Comparison of ENCODE assay signal across 8 mouse cellular contexts in the genomic region with DNA sequence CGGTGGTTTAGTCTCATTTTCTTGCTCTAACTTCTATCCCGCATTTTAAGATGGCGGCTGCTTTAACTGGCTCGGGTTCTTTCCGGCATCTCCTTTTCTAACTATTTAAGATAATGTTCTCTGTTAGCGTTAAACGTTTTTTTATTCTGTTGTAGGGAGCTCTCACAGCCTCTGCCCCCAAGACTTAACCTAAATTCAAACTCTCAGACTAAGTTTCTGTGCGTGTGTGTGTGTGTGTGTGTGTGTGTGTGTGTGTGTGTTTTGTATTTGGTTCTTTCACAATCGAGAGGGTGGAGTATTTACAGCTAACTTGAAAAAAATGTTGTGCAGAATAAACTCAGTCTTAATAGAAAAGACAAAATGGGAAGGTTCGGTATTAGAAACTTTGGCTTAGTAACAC. TPM values are rescaled to one million over a fixed set of nuclear protein-coding genes. Genes with fewer than 3 reads are reported as not detected.
DNase-seq lines count a peak whose midpoint lies in the region; ATAC-seq and TF ChIP-seq lines count a peak whose summit lies in the region.

No protein-coding gene starts in this region.

- TF ChIP-seq POLR2A in lung, adult 2 months (IDR thresholded peaks at IDR 0.05; ENCODE audit: borderline replicate concordance, extremely low read depth, low read depth, low read length) = no peak

- H3K27me3 ChIP-seq in embryonic facial prominence, embryonic 10.5 days (replicated peaks; ENCODE audit: low read depth, poor library complexity, severe bottlenecking) = no peaks in the 10 kb centered on the region
- H3K27me3 ChIP-seq in hindbrain, embryonic 11.5 days (ENCODE audit: control insufficient read depth, insufficient read depth, low read length) = no peaks in the 10 kb centered on the region
- no peaks in the 10 kb centered on the region for H3K27me3 ChIP-seq in midbrain, embryonic 13.5 days

- no peak for DNase-seq in lung, adult 2 months
- no peak for DNase-seq in lung, postnatal 4 days
- no peak for DNase-seq in embryonic facial prominence, embryonic 10.5 days (ENCODE audit: low spot score)
- DNase-seq in hindbrain, embryonic 11.5 days (ENCODE audit: low spot score) = no peak
- no peak for DNase-seq in right cerebral cortex, postnatal 4 days
- DNase-seq in left cerebral cortex, postnatal 36 days (ENCODE audit: low spot score in 2 of 2) = no peak
- no peak for DNase-seq in adrenal gland, postnatal 4 days (ENCODE audit: low spot score in 2 of 2)

- no peak overlapping the region for H3K27ac ChIP-seq in embryonic facial prominence, embryonic 10.5 days (replicated peaks)
- no peak overlapping the region for H3K27ac ChIP-seq in hindbrain, embryonic 11.5 days (ENCODE audit: low read depth, low read length)
- H3K27ac ChIP-seq in midbrain, embryonic 13.5 days = no peak overlapping the region

- no peaks in the 10 kb centered on the region for H3K9me3 ChIP-seq in embryonic facial prominence, embryonic 10.5 days
- H3K9me3 ChIP-seq in hindbrain, embryonic 11.5 days (ENCODE audit: control insufficient read depth, low read length) = no peaks in the 10 kb centered on the region
- H3K9me3 ChIP-seq in midbrain, embryonic 13.5 days = no peaks in the 10 kb centered on the region

- ATAC-seq in hindbrain, embryonic 11.5 days (ENCODE audit: low FRiP score) = no peak
- no peak for ATAC-seq in midbrain, embryonic 13.5 days

- H3K4me1 ChIP-seq in lung, adult 2 months (ENCODE audit: control insufficient read depth, insufficient read depth, low read length) = peaks cover 12% of the 10 kb centered on the region
- H3K4me1 ChIP-seq in embryonic facial prominence, embryonic 10.5 days = peaks cover 23% of the 10 kb centered on the region
- H3K4me1 ChIP-seq in hindbrain, embryonic 11.5 days (replicated peaks; ENCODE audit: control insufficient read depth, insufficient read depth, low read length) = 0 out of 2 replicates have a peak, but pooled peaks cover 2% of the 10 kb centered on the region
- H3K4me1 ChIP-seq in midbrain, embryonic 13.5 days (replicated peaks) = peaks cover 43% of the 10 kb centered on the region

- no peak overlapping the region for H3K9ac ChIP-seq in hindbrain, embryonic 11.5 days (ENCODE audit: low read depth, low read length)
- peak overlapping the region; percentile 88 for H3K9ac ChIP-seq in midbrain, embryonic 13.5 days (replicated peaks)

- peak overlapping the region; percentile 98 for H3K4me3 ChIP-seq in lung, adult 2 months (replicated peaks; ENCODE audit: extremely low read depth, low read depth, low read length)
- H3K4me3 ChIP-seq in embryonic facial prominence, embryonic 10.5 days = peak overlapping the region; percentile 81
- H3K4me3 ChIP-seq in hindbrain, embryonic 11.5 days (ENCODE audit: low read depth, low read length) = peak overlapping the region; percentile 96
- H3K4me3 ChIP-seq in midbrain, embryonic 13.5 days (replicated peaks) = peak overlapping the region; percentile 77

- H3K4me2 ChIP-seq in hindbrain, embryonic 11.5 days (replicated peaks; ENCODE audit: low read depth, low read length) = peak overlapping the region; percentile 66
- H3K4me2 ChIP-seq in midbrain, embryonic 13.5 days (replicated peaks) = peak overlapping the region; percentile 92

- intact Hi-C loops in left cerebral cortex, postnatal 36 days (cut with DNase I) = no loop called here

- no peak for TF ChIP-seq CTCF in lung, adult 2 months (IDR thresholded peaks at IDR 0.05; ENCODE audit: insufficient read depth, low read length)

- 3% methylated on average over 10 of the region's 10 CpGs for WGBS in lung, adult 2 months
- 63% methylated on average over 10 of the region's 10 CpGs for WGBS in embryonic facial prominence, embryonic 10.5 days
- 64% methylated on average over 10 of the region's 10 CpGs for WGBS in hindbrain, embryonic 11.5 days
- 48% methylated on average over 10 of the region's 10 CpGs for WGBS in midbrain, embryonic 13.5 days

- H3K36me3 ChIP-seq in embryonic facial prominence, embryonic 10.5 days (replicated peaks) = peaks cover 54% of the 10 kb centered on the region
- H3K36me3 ChIP-seq in hindbrain, embryonic 11.5 days (ENCODE audit: control insufficient read depth, insufficient read depth, low read length) = no peaks in the 10 kb centered on the region
- H3K36me3 ChIP-seq in midbrain, embryonic 13.5 days = 0 out of 2 replicates have a peak, but pooled peaks cover 5% of the 10 kb centered on the region

RNA-seq across cellular contexts. Expression of a gene that starts 2.7 kb away (rescaled TPM):
- 287 and 312 TPM in 2 replicates for polyA plus RNA-seq in lung, adult 2 months (2012; rRNA removed)
- polyA plus RNA-seq in embryonic facial prominence, embryonic 10.5 days (2016; fragmentation: Nextera tagmentation; extraction: Ambion mirVana) = 539 and 556 TPM in 2 replicates
- 662 and 666 TPM in 2 replicates for polyA plus RNA-seq in hindbrain, embryonic 11.5 days (2014; fragmentation: Nextera tagmentation; extraction: Ambion mirVana)
- polyA plus RNA-seq in midbrain, embryonic 13.5 days (2015; fragmentation: Nextera tagmentation; extraction: Ambion mirVana) = 433 and 444 TPM in 2 replicates
- total RNA-seq in left cerebral cortex, postnatal 36 days (2021) = 100 to 1,000 TPM; 227 to 231 TPM
- 100 to 1,000 TPM; 363 to 371 TPM for total RNA-seq in adrenal gland, postnatal 4 days (2021)

RNA-seq across cellular contexts. Expression of a gene that starts 16.9 kb away (rescaled TPM):
- 14.1 and 19.3 TPM in 2 replicates for polyA plus RNA-seq in lung, adult 2 months (2012; rRNA removed)
- 74.9 and 81.1 TPM in 2 replicates for polyA plus RNA-seq in embryonic facial prominence, embryonic 10.5 days (2016; fragmentation: Nextera tagmentation; extraction: Ambion mirVana)
- polyA plus RNA-seq in hindbrain, embryonic 11.5 days (2014; fragmentation: Nextera tagmentation; extraction: Ambion mirVana) = 80.6 and 92.3 TPM in 2 replicates
- 78.8 and 80.7 TPM in 2 replicates for polyA plus RNA-seq in midbrain, embryonic 13.5 days (2015; fragmentation: Nextera tagmentation; extraction: Ambion mirVana)
- total RNA-seq in left cerebral cortex, postnatal 36 days (2021) = 10 to 100 TPM; 37.5 to 38.5 TPM
- total RNA-seq in adrenal gland, postnatal 4 days (2021) = 10 to 100 TPM; 31.7 to 34.1 TPM

RNA-seq across cellular contexts. Expression of a gene that starts 44.8 kb away (rescaled TPM):
- polyA plus RNA-seq in lung, adult 2 months (2012; rRNA removed) = 6.3 and 9.8 TPM in 2 replicates
- 3.3 and 3.5 TPM in 2 replicates for polyA plus RNA-seq in embryonic facial prominence, embryonic 10.5 days (2016; fragmentation: Nextera tagmentation; extraction: Ambion mirVana)
- polyA plus RNA-seq in hindbrain, embryonic 11.5 days (2014; fragmentation: Nextera tagmentation; extraction: Ambion mirVana) = 3.7 and 4.8 TPM in 2 replicates
- 4.6 and 5.0 TPM in 2 replicates for polyA plus RNA-seq in midbrain, embryonic 13.5 days (2015; fragmentation: Nextera tagmentation; extraction: Ambion mirVana)
- 1 to 10 TPM; 7.2 to 9.9 TPM for total RNA-seq in left cerebral cortex, postnatal 36 days (2021)
- 10 to 100 TPM; 26.0 to 30.2 TPM for total RNA-seq in adrenal gland, postnatal 4 days (2021)
